Mouse (Mus musculus): ENCODE measurements at regions not wholly inside any gene's neighbourhood (a gene's known extent, or its start where the extent isn't known, plus 50 kb on each side); places are given as distances from the start of the nearest gene placed in this dataset.

GRCm38 (mm10) chr11:17324651-17325050 lies 67.3 kb downstream of the C1d start:
- Histone ChIP-seq H3K9ac (no peak overlapping the region), H3K27ac (no peak overlapping the region), H3K4me3 (replicated peaks) (no peak overlapping the region), H3K36me3 (no peaks in the 10 kb centered on the region), H3K4me1 (replicated peaks) (no peaks in the 10 kb centered on the region), H3K4me2 (replicated peaks) (no peak overlapping the region), H3K27me3 (replicated peaks) (no peaks in the 10 kb centered on the region), H3K9me3 (no peaks in the 10 kb centered on the region)
- 59% methylated on average over 4 of the region's 4 CpGs for WGBS
- ATAC-seq = no peak

- Histone ChIP-seq H3K27ac (no peak overlapping the region), H3K9me3 (no peaks in the 10 kb centered on the region), H3K4me3 (replicated peaks) (no peak overlapping the region), H3K36me3 (no peaks in the 10 kb centered on the region), H3K4me1 (replicated peaks) (no peaks in the 10 kb centered on the region), H3K27me3 (replicated peaks) (no peaks in the 10 kb centered on the region), H3K9ac (no peak overlapping the region), H3K4me2 (replicated peaks) (no peak overlapping the region)
- 80% methylated on average over 10 of the region's 10 CpGs for WGBS
- ATAC-seq = no peak
These were observed 68.6 kb downstream of the C1d start for GRCm38 (mm10) chr11:17325731-17326646.

- H3K9ac ChIP-seq = no peak overlapping the region
- no peak for ATAC-seq
- H3K27me3 ChIP-seq (replicated peaks) = no peaks in the 10 kb centered on the region
- no peaks in the 10 kb centered on the region for H3K36me3 ChIP-seq
- H3K4me3 ChIP-seq (replicated peaks) = no peak overlapping the region
- H3K4me1 ChIP-seq (replicated peaks) = no peaks in the 10 kb centered on the region
- H3K27ac ChIP-seq = no peak overlapping the region
- H3K4me2 ChIP-seq (replicated peaks) = no peak overlapping the region
- no peaks in the 10 kb centered on the region for H3K9me3 ChIP-seq
- WGBS = 74% methylated on average over 4 of the region's 4 CpGs
These were observed 69.3 kb downstream of the C1d start for GRCm38 (mm10) chr11:17326695-17327094.

- 93% methylated on average over 1 of the region's 1 CpGs for WGBS
- no peaks in the 10 kb centered on the region for H3K27me3 ChIP-seq (replicated peaks)
- H3K9me3 ChIP-seq = no peaks in the 10 kb centered on the region
These were observed 94.1 kb downstream of the C1d start for GRCm38 (mm10) chr11:17351476-17351875.

GRCm38 (mm10) chr11:17352148-17353130 lies 95.1 kb downstream of the C1d start:
- ATAC-seq = no peak
- no peaks in the 10 kb centered on the region for H3K4me1 ChIP-seq (replicated peaks)
- H3K27me3 ChIP-seq (replicated peaks) = no peaks in the 10 kb centered on the region
- H3K9ac ChIP-seq = no peak overlapping the region
- no peak overlapping the region for H3K27ac ChIP-seq
- no peak overlapping the region for H3K4me2 ChIP-seq (replicated peaks)
- no peaks in the 10 kb centered on the region for H3K9me3 ChIP-seq
- H3K36me3 ChIP-seq = no peaks in the 10 kb centered on the region
- H3K4me3 ChIP-seq (replicated peaks) = no peak overlapping the region
- WGBS = 71% methylated on average over 17 of the region's 17 CpGs

More at GRCm38 (mm10) chr11:17351476-17351875, 94.1 kb downstream of the C1d start:
- H3K27ac ChIP-seq = no peak overlapping the region
- H3K4me3 ChIP-seq (replicated peaks) = no peak overlapping the region
- H3K9ac ChIP-seq = no peak overlapping the region
- no peaks in the 10 kb centered on the region for H3K4me1 ChIP-seq (replicated peaks)
- no peak overlapping the region for H3K4me2 ChIP-seq (replicated peaks)
- no peak for ATAC-seq
- no peaks in the 10 kb centered on the region for H3K36me3 ChIP-seq

GRCm38 (mm10) chr11:17359698-17360254 lies 102.4 kb downstream of the C1d start:
- Histone ChIP-seq H3K4me3 (replicated peaks) (no peak overlapping the region), H3K9ac (no peak overlapping the region), H3K27me3 (replicated peaks) (no peaks in the 10 kb centered on the region), H3K27ac (no peak overlapping the region), H3K36me3 (no peaks in the 10 kb centered on the region), H3K4me1 (replicated peaks) (no peaks in the 10 kb centered on the region), H3K4me2 (replicated peaks) (no peak overlapping the region), H3K9me3 (no peaks in the 10 kb centered on the region)
- ATAC-seq = no peak
- 75% methylated on average over 1 of the region's 1 CpGs for WGBS

GRCm38 (mm10) chr11:17377859-17378258 lies 120.5 kb downstream of the C1d start:
- no peak for ATAC-seq
- H3K4me3 ChIP-seq (replicated peaks) = no peak overlapping the region
- H3K9ac ChIP-seq = no peak overlapping the region
- no peak overlapping the region for H3K4me2 ChIP-seq (replicated peaks)
- H3K36me3 ChIP-seq = no peaks in the 10 kb centered on the region
- no peaks in the 10 kb centered on the region for H3K4me1 ChIP-seq (replicated peaks)
- no peaks in the 10 kb centered on the region for H3K9me3 ChIP-seq
- WGBS = 68% methylated on average over 3 of the region's 3 CpGs
- H3K27me3 ChIP-seq (replicated peaks) = no peaks in the 10 kb centered on the region
- no peak overlapping the region for H3K27ac ChIP-seq

GRCm38 (mm10) chr11:17386756-17387155 lies 129.4 kb downstream of the C1d start:
- no peak for ATAC-seq
- Histone ChIP-seq H3K27ac (no peak overlapping the region), H3K4me1 (replicated peaks) (no peaks in the 10 kb centered on the region), H3K27me3 (replicated peaks) (no peaks in the 10 kb centered on the region), H3K36me3 (no peaks in the 10 kb centered on the region), H3K9me3 (no peaks in the 10 kb centered on the region), H3K4me2 (replicated peaks) (no peak overlapping the region), H3K9ac (no peak overlapping the region), H3K4me3 (replicated peaks) (no peak overlapping the region)
- 67% methylated on average over 3 of the region's 3 CpGs for WGBS

GRCm38 (mm10) chr11:17393832-17394231 lies 136.5 kb downstream of the C1d start:
- 70% methylated on average over 6 of the region's 6 CpGs for WGBS
- H3K27me3 ChIP-seq (replicated peaks) = no peaks in the 10 kb centered on the region
- no peak for ATAC-seq
- H3K36me3 ChIP-seq = no peaks in the 10 kb centered on the region
- no peak overlapping the region for H3K4me2 ChIP-seq (replicated peaks)
- H3K9me3 ChIP-seq = no peaks in the 10 kb centered on the region
- no peak overlapping the region for H3K4me3 ChIP-seq (replicated peaks)
- H3K9ac ChIP-seq = no peak overlapping the region
- no peak overlapping the region for H3K27ac ChIP-seq
- no peaks in the 10 kb centered on the region for H3K4me1 ChIP-seq (replicated peaks)

GRCm38 (mm10) chr11:17414531-17414930 lies 157.2 kb downstream of the C1d start:
- no peak overlapping the region for H3K9ac ChIP-seq

GRCm38 (mm10) chr11:17415144-17415543 lies 157.8 kb downstream of the C1d start:
- 71% methylated on average over 1 of the region's 1 CpGs for WGBS
- ATAC-seq = no peak
- no peak overlapping the region for H3K9ac ChIP-seq

More at GRCm38 (mm10) chr11:17414531-17414930, 157.2 kb downstream of the C1d start:
- Histone ChIP-seq H3K4me3 (replicated peaks) (no peak overlapping the region), H3K27ac (no peak overlapping the region), H3K4me2 (replicated peaks) (no peak overlapping the region), H3K4me1 (replicated peaks) (no peaks in the 10 kb centered on the region), H3K27me3 (replicated peaks) (no peaks in the 10 kb centered on the region), H3K36me3 (no peaks in the 10 kb centered on the region), H3K9me3 (no peaks in the 10 kb centered on the region)
- ATAC-seq = no peak
- WGBS = 19% methylated on average over 1 of the region's 1 CpGs

GRCm38 (mm10) chr11:17417656-17418289 lies 160.4 kb downstream of the C1d start:
- WGBS = 58% methylated on average over 4 of the region's 4 CpGs
- Histone ChIP-seq H3K9ac (no peak overlapping the region), H3K9me3 (no peaks in the 10 kb centered on the region), H3K4me1 (replicated peaks) (no peaks in the 10 kb centered on the region), H3K27me3 (replicated peaks) (no peaks in the 10 kb centered on the region), H3K4me3 (replicated peaks) (no peak overlapping the region), H3K4me2 (replicated peaks) (no peak overlapping the region), H3K27ac (no peak overlapping the region), H3K36me3 (no peaks in the 10 kb centered on the region)
- no peak for ATAC-seq

More at GRCm38 (mm10) chr11:17415144-17415543, 157.8 kb downstream of the C1d start:
- Histone ChIP-seq H3K4me2 (replicated peaks) (no peak overlapping the region), H3K4me1 (replicated peaks) (no peaks in the 10 kb centered on the region), H3K9me3 (no peaks in the 10 kb centered on the region), H3K36me3 (no peaks in the 10 kb centered on the region), H3K4me3 (replicated peaks) (no peak overlapping the region), H3K27ac (no peak overlapping the region), H3K27me3 (replicated peaks) (no peaks in the 10 kb centered on the region)
